Mouse (Mus musculus) small intestine, adult 2 months (tissue): ENCODE results near the gene Peli2. TPM values are rescaled to one million over a fixed set of nuclear protein-coding genes. Genes with fewer than 3 reads are reported as not detected.

ENCODE experiments used
- H3K27ac ChIP-seq: fragments of 200-500 bp; 2 replicates; pipeline ENCODE4 v1.5.1; 2012; ENCODE audit warnings: low read depth, low read length, control low read depth, inconsistent platforms; ENCODE audit not compliant: insufficient read depth
- H3K27me3 ChIP-seq: fragments of 200-500 bp; 2 replicates; pipeline ENCODE4 v1.6.1; 2012; ENCODE audit warnings: mild to moderate bottlenecking, moderate library complexity, low read length, inconsistent platforms; ENCODE audit not compliant: control insufficient read depth, insufficient read depth
- H3K36me3 ChIP-seq: fragments of 200-500 bp; 2 replicates; pipeline ENCODE4 v1.6.1; 2012; ENCODE audit warnings: mild to moderate bottlenecking, low read length, control low read depth, inconsistent platforms; ENCODE audit not compliant: control insufficient read depth, insufficient read depth
- H3K4me1 ChIP-seq: fragments of 200-500 bp; 2 replicates; pipeline ENCODE4 v1.6.1; 2012; ENCODE audit warnings: low read length, inconsistent platforms, mixed read lengths; ENCODE audit not compliant: control insufficient read depth, insufficient read depth, insufficient read length
- H3K4me3 ChIP-seq: fragments of 200-500 bp; 2 replicates; pipeline ENCODE4 v1.5.1; 2012; ENCODE audit warnings: low read depth, mild to moderate bottlenecking, control low read depth, inconsistent platforms, low read length, moderate library complexity
- CTCF ChIP-seq: fragments of 200-500 bp; IDR thresholded peaks from 2 replicates; pipeline ENCODE4 v1.5.1; 2012; ENCODE audit warnings: low read depth, mild to moderate bottlenecking, control low read depth, inconsistent platforms, low read length, moderate library complexity, mixed read lengths; ENCODE audit not compliant: insufficient replicate concordance, insufficient read length; ENCODE audit errors: extremely low read depth
- POLR2A ChIP-seq: fragments of 200-500 bp; IDR thresholded peaks from 2 replicates; pipeline ENCODE4 v1.6.1; 2012; ENCODE audit warnings: low read depth, mild to moderate bottlenecking, control low read depth, inconsistent platforms, low read length, moderate library complexity
- WGBS: fragments of 180-500 bp; shearing (Covaris S2); methylation state at CpG from one replicate; pipeline ENCODE4 v1.1.7; 2018; 5-methylcytosine and 5-hydroxymethylcytosine counted together
- polyA plus RNA-seq: library from polyadenylated mRNA; depleted of rRNA; stranded (reverse); fragments of >200 nt; gene quantifications from 2 replicates; pipeline ENCODE4 v1.2.3, GENCODE M21; 2012

Peli2 gene
- polyA plus RNA-seq, 1 experiment = 5.8 TPM

GRCm38 (mm10) chr14:48287581-48287980, 167.0 kb downstream of the Peli2 start:
- 57% methylated on average over 4 of the region's 4 CpGs for WGBS
- no peak for TF ChIP-seq CTCF
- no peak for TF ChIP-seq POLR2A
- H3K4me3 ChIP-seq = no peak overlapping the region
- H3K27me3 ChIP-seq = no peaks in the 10 kb centered on the region
- H3K36me3 ChIP-seq = no peaks in the 10 kb centered on the region
- no peak overlapping the region for H3K27ac ChIP-seq
- no peaks in the 10 kb centered on the region for H3K4me1 ChIP-seq

GRCm38 (mm10) chr14:48288600-48288999, 168.0 kb downstream of the Peli2 start:
- H3K4me1 ChIP-seq = no peaks in the 10 kb centered on the region
- H3K27me3 ChIP-seq = no peaks in the 10 kb centered on the region
- no peak for TF ChIP-seq CTCF
- TF ChIP-seq POLR2A = no peak
- no peak overlapping the region for H3K4me3 ChIP-seq
- WGBS = 67% methylated on average over 2 of the region's 2 CpGs
- H3K36me3 ChIP-seq = no peaks in the 10 kb centered on the region
- no peak overlapping the region for H3K27ac ChIP-seq

DNA sequence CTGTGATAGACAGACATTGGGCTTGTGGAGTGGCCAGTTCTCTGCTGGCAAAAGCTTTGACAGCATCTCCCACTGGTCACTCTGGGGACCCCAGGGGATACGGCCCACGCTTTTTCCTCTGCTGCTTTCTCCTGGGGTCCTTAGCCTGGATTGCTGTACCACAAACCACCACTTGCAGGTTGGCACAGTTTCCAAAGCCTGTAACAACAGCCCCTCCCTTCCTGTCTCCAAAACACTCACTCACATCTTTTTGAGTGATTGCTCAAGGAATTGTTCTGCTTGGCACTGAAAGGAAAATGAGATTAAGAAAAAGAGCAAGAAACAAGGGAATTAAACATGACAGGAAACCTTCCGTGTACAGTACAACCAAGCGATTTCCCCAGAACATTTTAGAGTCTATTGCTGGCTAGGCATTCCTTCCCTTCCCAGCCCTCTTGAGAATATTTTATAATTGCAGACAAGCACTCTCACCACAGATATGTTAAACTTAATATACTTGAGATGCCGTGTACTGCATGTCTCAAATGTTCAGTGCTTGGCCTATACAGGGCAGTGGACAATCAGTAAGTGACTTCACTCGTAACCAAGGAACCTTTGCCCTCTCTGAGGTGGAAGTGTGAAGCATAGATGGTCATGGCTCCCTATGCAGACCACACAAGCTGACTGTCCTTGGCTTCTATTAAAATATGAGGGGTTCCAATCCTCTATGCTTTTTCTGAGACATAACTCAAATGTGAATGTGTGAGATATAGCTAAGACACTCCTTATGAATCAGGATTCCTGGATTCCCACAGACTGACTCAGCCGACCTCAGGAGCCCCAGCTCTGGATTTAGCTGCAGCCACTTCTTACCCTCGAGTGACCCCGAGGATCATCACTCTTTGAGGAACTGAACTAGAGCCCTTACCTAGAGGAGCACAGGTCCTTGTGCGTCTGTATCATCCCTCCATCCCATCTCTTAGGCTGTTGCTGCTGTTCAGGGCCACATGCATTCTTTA, 169.3 kb downstream of the Peli2 start:
- no peaks in the 10 kb centered on the region for H3K36me3 ChIP-seq
- WGBS = 74% methylated on average over 10 of the region's 10 CpGs
- H3K4me1 ChIP-seq = no peaks in the 10 kb centered on the region
- TF ChIP-seq CTCF (no peak), POLR2A (no peak)
- no peaks in the 10 kb centered on the region for H3K27me3 ChIP-seq
- H3K27ac ChIP-seq = no peak overlapping the region
- no peak overlapping the region for H3K4me3 ChIP-seq

DNA sequence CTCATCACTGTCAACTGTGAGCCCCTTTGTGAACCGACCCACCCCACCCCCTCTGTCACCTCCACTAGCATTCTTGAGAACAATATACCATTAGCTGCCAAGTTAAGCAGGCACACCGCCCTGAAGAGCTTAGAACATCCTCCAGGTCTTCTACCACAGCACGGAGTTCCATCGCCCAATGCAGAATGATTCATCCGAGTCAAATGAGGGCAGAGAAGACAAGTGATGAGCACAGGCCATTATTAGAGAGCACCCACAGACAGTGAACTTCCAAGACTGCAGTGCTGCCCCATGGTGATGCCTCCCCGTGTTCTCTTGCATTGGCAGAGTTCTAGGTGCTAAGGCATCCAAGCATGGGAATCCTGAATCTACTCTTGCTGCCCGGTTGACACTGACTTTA, 172.9 kb downstream of the Peli2 start:
- 78% methylated on average over 7 of the region's 7 CpGs for WGBS
- no peaks in the 10 kb centered on the region for H3K36me3 ChIP-seq
- TF ChIP-seq POLR2A (no peak), CTCF (no peak)
- H3K4me1 ChIP-seq = 0 out of 2 replicates have a peak, but pooled peaks cover 2% of the 10 kb centered on the region
- no peak overlapping the region for H3K27ac ChIP-seq
- no peak overlapping the region for H3K4me3 ChIP-seq
- no peaks in the 10 kb centered on the region for H3K27me3 ChIP-seq

- Histone ChIP-seq H3K27me3 (no peaks in the 10 kb centered on the region), H3K36me3 (no peaks in the 10 kb centered on the region), H3K27ac (no peak overlapping the region), H3K4me1 (0 out of 2 replicates have a peak, but pooled peaks cover 2% of the 10 kb centered on the region), H3K4me3 (no peak overlapping the region)
- WGBS = 29% methylated on average over 5 of the region's 5 CpGs
- TF ChIP-seq POLR2A (no peak), CTCF (no peak)
Observed at GRCm38 (mm10) chr14:48295410-48295809, 174.8 kb downstream of the Peli2 start.

GRCm38 (mm10) chr14:48295815-48296271, 175.2 kb downstream of the Peli2 start:
- H3K4me1 ChIP-seq = 0 out of 2 replicates have a peak, but pooled peaks cover 2% of the 10 kb centered on the region
- H3K36me3 ChIP-seq = no peaks in the 10 kb centered on the region
- H3K27ac ChIP-seq = no peak overlapping the region
- H3K27me3 ChIP-seq = no peaks in the 10 kb centered on the region
- H3K4me3 ChIP-seq = no peak overlapping the region
- TF ChIP-seq CTCF = no peak
- no peak for TF ChIP-seq POLR2A
- WGBS = 6% methylated on average over 7 of the region's 7 CpGs

- 91% methylated on average over 1 of the region's 1 CpGs for WGBS
- H3K4me3 ChIP-seq = no peak overlapping the region
- 0 out of 2 replicates have a peak, but pooled peaks cover 2% of the 10 kb centered on the region for H3K4me1 ChIP-seq
- H3K27me3 ChIP-seq = no peaks in the 10 kb centered on the region
- H3K27ac ChIP-seq = no peak overlapping the region
- no peaks in the 10 kb centered on the region for H3K36me3 ChIP-seq
- TF ChIP-seq POLR2A (no peak), CTCF (no peak)
Observed at GRCm38 (mm10) chr14:48296820-48297219, 176.2 kb downstream of the Peli2 start.
